Mouse (Mus musculus): Measurements from ENCODE around the gene Cdkn3. TPM values are rescaled to one million over a fixed set of nuclear protein-coding genes. Genes with fewer than 3 reads are reported as not detected.
"Not testable (repeated sequence)": the region's sequence is repeated elsewhere in the genome, so short reads cannot be mapped to it uniquely, and the experiment has no call there.

Cdkn3 gene
- polyA plus RNA-seq (2017; shearing (Covaris generic)) = 10 to 100 TPM in 1 of 3 experiments, 1 to 10 TPM in 2; 5.0 to 73.4 (median 7.6) TPM

- peak; percentile 99 for ATAC-seq
These were observed at the start of gene Cdkn3 for GRCm38 (mm10) chr14:46760355-46761029. Gene Cdkn3, plus strand, starts transcription at chr14:46760541.

GRCm38 (mm10) chr14:46718483-46718922 is 41.8 kb upstream of the Cdkn3 start:
- ATAC-seq = no peak

GRCm38 (mm10) chr14:46722031-46722430 is 38.3 kb upstream of the Cdkn3 start:
- ATAC-seq = no peak

- ATAC-seq = no peak
These were observed 36.5 kb upstream of the Cdkn3 start for GRCm38 (mm10) chr14:46723828-46724227.

- no peak for ATAC-seq
These were observed 35.4 kb upstream of the Cdkn3 start for GRCm38 (mm10) chr14:46724941-46725340.

GRCm38 (mm10) chr14:46725743-46726142 is 34.6 kb upstream of the Cdkn3 start:
- no peak for ATAC-seq

- ATAC-seq = no peak
These were observed 26.1 kb upstream of the Cdkn3 start for GRCm38 (mm10) chr14:46734262-46734661.

- ATAC-seq = no peak
These were observed 25.4 kb upstream of the Cdkn3 start for GRCm38 (mm10) chr14:46734761-46735455.

- ATAC-seq = no peak
These were observed 24.0 kb upstream of the Cdkn3 start for GRCm38 (mm10) chr14:46736366-46736765.

- ATAC-seq = not testable (repeated sequence)
These were observed 23.0 kb upstream of the Cdkn3 start for GRCm38 (mm10) chr14:46737346-46737745.

GRCm38 (mm10) chr14:46742674-46743073 is 17.7 kb upstream of the Cdkn3 start:
- no peak for ATAC-seq

- no peak for ATAC-seq
These were observed 14.9 kb upstream of the Cdkn3 start for GRCm38 (mm10) chr14:46745413-46745812.

- ATAC-seq = not testable (repeated sequence)
These were observed 6.0 kb upstream of the Cdkn3 start for GRCm38 (mm10) chr14:46754371-46754770.

- ATAC-seq = no peak
These were observed 4.5 kb upstream of the Cdkn3 start for GRCm38 (mm10) chr14:46755851-46756250.

GRCm38 (mm10) chr14:46757736-46758135 is 2.6 kb upstream of the Cdkn3 start:
- no peak for ATAC-seq

- peak; percentile 10 for ATAC-seq
These were observed 379 bp upstream of the Cdkn3 start for GRCm38 (mm10) chr14:46759970-46760354.

- no peak for ATAC-seq
These were observed 845 bp downstream of the Cdkn3 start for GRCm38 (mm10) chr14:46761186-46761585.

GRCm38 (mm10) chr14:46767116-46767515 is 6.8 kb downstream of the Cdkn3 start:
- no peak for ATAC-seq

- ATAC-seq = no peak
These were observed 9.7 kb downstream of the Cdkn3 start for GRCm38 (mm10) chr14:46770036-46770435.

- no peak for ATAC-seq
These were observed 18.4 kb downstream of the Cdkn3 start for GRCm38 (mm10) chr14:46778756-46779155.

- ATAC-seq = no peak
These were observed 18.9 kb downstream of the Cdkn3 start for GRCm38 (mm10) chr14:46779217-46779616.

- ATAC-seq = no peak
These were observed 20.7 kb downstream of the Cdkn3 start for GRCm38 (mm10) chr14:46781086-46781485.

GRCm38 (mm10) chr14:46782187-46782828 is 22.0 kb downstream of the Cdkn3 start:
- no peak for ATAC-seq

All from inflammation-experienced regulatory T-cells, adult 6 months (primary cell).